Mouse (Mus musculus): ENCODE data around the gene Mettl18. TPM values are rescaled to one million over a fixed set of nuclear protein-coding genes. Genes with fewer than 3 reads are reported as not detected.

Mettl18 gene
- 4.0 and 4.2 TPM in 2 replicates for polyA plus RNA-seq (2012; rRNA removed)

- WGBS, result 1% methylated on average over 43 of the region's 43 CpGs
These were observed at the start of gene Mettl18, which contains the start of gene BC055324 for GRCm38 (mm10) chr1:163994721-163995608. Gene Mettl18 (plus strand): TSS chr1:163994889. Gene BC055324 (minus strand): TSS chr1:163994796.

GRCm38 (mm10) chr1:163953396-163953795, 41.3 kb upstream of the Mettl18 start:
- WGBS, result 73% methylated on average over 2 of the region's 2 CpGs
- TF ChIP-seq CTCF (IDR thresholded peaks at IDR 0.05; ENCODE audit: borderline replicate concordance, insufficient read depth, low read depth, low read length) (no peak), POLR2A (IDR thresholded peaks at IDR 0.05; ENCODE audit: borderline replicate concordance, insufficient read depth, low read length) (no peak)

More at GRCm38 (mm10) chr1:163994721-163995608, at the start of gene Mettl18, which contains the start of gene BC055324:
- no peaks in the 10 kb centered on the region for H3K4me1 ChIP-seq (ENCODE audit: control insufficient read depth, insufficient read depth, low read length)
- H3K4me3 ChIP-seq (replicated peaks; ENCODE audit: insufficient read depth, low read depth, low read length), result peak within 1 kb of the TSS; percentile 97
- H3K27ac ChIP-seq (ENCODE audit: insufficient read depth, low read length), result peak within 1 kb of the TSS; percentile 65; the same call in 1 of the 2 replicates
- peak; percentile 88 to 93 for DNase-seq
- no peak; the same call in 1 of the 2 replicates for TF ChIP-seq POLR2A (IDR thresholded peaks at IDR 0.05; ENCODE audit: borderline replicate concordance, insufficient read depth, low read length)
- TF ChIP-seq CTCF (IDR thresholded peaks at IDR 0.05; ENCODE audit: borderline replicate concordance, insufficient read depth, low read depth, low read length), result no peak
- no peaks in the 10 kb centered on the region for H3K27me3 ChIP-seq (ENCODE audit: control insufficient read depth, insufficient read depth, low read length)

GRCm38 (mm10) chr1:163958036-163958435, 36.7 kb upstream of the Mettl18 start:
- TF ChIP-seq POLR2A (IDR thresholded peaks at IDR 0.05; ENCODE audit: borderline replicate concordance, insufficient read depth, low read length) (no peak), CTCF (IDR thresholded peaks at IDR 0.05; ENCODE audit: borderline replicate concordance, insufficient read depth, low read depth, low read length) (no peak)
- Histone ChIP-seq H3K4me1 (ENCODE audit: control insufficient read depth, insufficient read depth, low read length) (no peaks in the 10 kb centered on the region), H3K27me3 (ENCODE audit: control insufficient read depth, insufficient read depth, low read length) (no peaks in the 10 kb centered on the region), H3K4me3 (replicated peaks; ENCODE audit: insufficient read depth, low read depth, low read length) (no peak overlapping the region), H3K27ac (ENCODE audit: insufficient read depth, low read length) (no peak overlapping the region)
- DNase-seq, result no peak
- 84% methylated on average over 3 of the region's 3 CpGs for WGBS

More at GRCm38 (mm10) chr1:163953396-163953795, 41.3 kb upstream of the Mettl18 start:
- Histone ChIP-seq H3K27me3 (ENCODE audit: control insufficient read depth, insufficient read depth, low read length) (no peaks in the 10 kb centered on the region), H3K27ac (ENCODE audit: insufficient read depth, low read length) (no peak overlapping the region), H3K4me3 (replicated peaks; ENCODE audit: insufficient read depth, low read depth, low read length) (no peak overlapping the region), H3K4me1 (ENCODE audit: control insufficient read depth, insufficient read depth, low read length) (no peaks in the 10 kb centered on the region)
- DNase-seq, result no peak

- Histone ChIP-seq H3K27ac (ENCODE audit: insufficient read depth, low read length) (no peak overlapping the region), H3K4me1 (ENCODE audit: control insufficient read depth, insufficient read depth, low read length) (no peaks in the 10 kb centered on the region), H3K27me3 (ENCODE audit: control insufficient read depth, insufficient read depth, low read length) (no peaks in the 10 kb centered on the region), H3K4me3 (replicated peaks; ENCODE audit: insufficient read depth, low read depth, low read length) (no peak overlapping the region)
- no peak for DNase-seq
- no peak for TF ChIP-seq CTCF (IDR thresholded peaks at IDR 0.05; ENCODE audit: borderline replicate concordance, insufficient read depth, low read depth, low read length)
- no peak for TF ChIP-seq POLR2A (IDR thresholded peaks at IDR 0.05; ENCODE audit: borderline replicate concordance, insufficient read depth, low read length)
- WGBS, result 90% methylated on average over 10 of the region's 10 CpGs
These were observed 30.5 kb upstream of the Mettl18 start for GRCm38 (mm10) chr1:163964008-163964689.

GRCm38 (mm10) chr1:163974471-163974870, 20.2 kb upstream of the Mettl18 start:
- DNase-seq, result no peak
- no peak overlapping the region for H3K27ac ChIP-seq (ENCODE audit: insufficient read depth, low read length)
- no peaks in the 10 kb centered on the region for H3K27me3 ChIP-seq (ENCODE audit: control insufficient read depth, insufficient read depth, low read length)
- 89% methylated on average over 1 of the region's 1 CpGs for WGBS
- no peak overlapping the region for H3K4me3 ChIP-seq (replicated peaks; ENCODE audit: insufficient read depth, low read depth, low read length)
- TF ChIP-seq POLR2A (IDR thresholded peaks at IDR 0.05; ENCODE audit: borderline replicate concordance, insufficient read depth, low read length), result no peak
- no peak for TF ChIP-seq CTCF (IDR thresholded peaks at IDR 0.05; ENCODE audit: borderline replicate concordance, insufficient read depth, low read depth, low read length)
- H3K4me1 ChIP-seq (ENCODE audit: control insufficient read depth, insufficient read depth, low read length), result no peaks in the 10 kb centered on the region

GRCm38 (mm10) chr1:163975088-163975487, 19.6 kb upstream of the Mettl18 start:
- Histone ChIP-seq H3K4me3 (replicated peaks; ENCODE audit: insufficient read depth, low read depth, low read length) (no peak overlapping the region), H3K27ac (ENCODE audit: insufficient read depth, low read length) (no peak overlapping the region), H3K27me3 (ENCODE audit: control insufficient read depth, insufficient read depth, low read length) (no peaks in the 10 kb centered on the region; the same call in 1 of the 2 replicates), H3K4me1 (ENCODE audit: control insufficient read depth, insufficient read depth, low read length) (no peaks in the 10 kb centered on the region)
- 94% methylated on average over 2 of the region's 2 CpGs for WGBS
- DNase-seq, result no peak
- TF ChIP-seq CTCF (IDR thresholded peaks at IDR 0.05; ENCODE audit: borderline replicate concordance, insufficient read depth, low read depth, low read length) (no peak), POLR2A (IDR thresholded peaks at IDR 0.05; ENCODE audit: borderline replicate concordance, insufficient read depth, low read length) (no peak)

- Histone ChIP-seq H3K4me1 (ENCODE audit: control insufficient read depth, insufficient read depth, low read length) (no peaks in the 10 kb centered on the region), H3K27ac (ENCODE audit: insufficient read depth, low read length) (no peak overlapping the region), H3K4me3 (replicated peaks; ENCODE audit: insufficient read depth, low read depth, low read length) (no peak overlapping the region), H3K27me3 (ENCODE audit: control insufficient read depth, insufficient read depth, low read length) (no peaks in the 10 kb centered on the region; the same call in 1 of the 2 replicates)
- DNase-seq, result no peak
- 86% methylated on average over 1 of the region's 1 CpGs for WGBS
- TF ChIP-seq POLR2A (IDR thresholded peaks at IDR 0.05; ENCODE audit: borderline replicate concordance, insufficient read depth, low read length), result no peak
These were observed 18.2 kb upstream of the Mettl18 start for GRCm38 (mm10) chr1:163976515-163976914.
